Mouse (Mus musculus) liver, adult 2 months (tissue): ENCODE results near the gene Cacng3. TPM values are rescaled to one million over a fixed set of nuclear protein-coding genes. Genes with fewer than 3 reads are reported as not detected.

Source experiments
- DNase-seq: peaks from one replicate; pipeline ENCODE4 v3.0.0-alpha.2; 2011; ENCODE audit warnings: low read depth, low spot score; ENCODE audit errors: extremely low read depth
- H3K27ac ChIP-seq: fragments of 200-500 bp; replicated peaks from 2 replicates; pipeline ENCODE4 v1.5.1; 2012; ENCODE audit warnings: low read depth, mild to moderate bottlenecking, control low read depth, inconsistent platforms, low read length; ENCODE audit not compliant: insufficient read depth
- H3K27me3 ChIP-seq: fragments of 200-500 bp; 2 replicates; pipeline ENCODE4 v1.6.1; 2012; ENCODE audit warnings: mild to moderate bottlenecking, moderate library complexity, low read length, inconsistent platforms; ENCODE audit not compliant: control insufficient read depth, insufficient read depth
- H3K36me3 ChIP-seq: fragments of 200-500 bp; 2 replicates; pipeline ENCODE4 v1.6.1; 2012; ENCODE audit warnings: low read length, inconsistent platforms; ENCODE audit not compliant: control insufficient read depth, insufficient read depth
- H3K4me1 ChIP-seq: fragments of 200-500 bp; 2 replicates; pipeline ENCODE4 v1.6.1; 2011; ENCODE audit warnings: low read length; ENCODE audit not compliant: control insufficient read depth, insufficient read depth
- H3K4me3 ChIP-seq: fragments of 200-500 bp; 2 replicates; pipeline ENCODE4 v1.5.1; 2011; ENCODE audit warnings: low read depth, mild to moderate bottlenecking, control low read depth, low read length, moderate library complexity; ENCODE audit not compliant: insufficient read depth
- H3K79me2 ChIP-seq: fragments of 200-500 bp; 2 replicates; pipeline ENCODE4 v1.6.1; 2012; ENCODE audit warnings: inconsistent platforms, mild to moderate bottlenecking, low read length, moderate library complexity; ENCODE audit not compliant: control insufficient read depth, insufficient read depth
- H3K9ac ChIP-seq: fragments of 200-500 bp; 2 replicates; pipeline ENCODE4 v1.6.1; 2012; ENCODE audit warnings: low read depth, mild to moderate bottlenecking, control low read depth, inconsistent platforms, low read length
- CTCF ChIP-seq: fragments of 200-500 bp; IDR thresholded peaks from 2 replicates; pipeline ENCODE4 v1.5.1; 2011; ENCODE audit warnings: low read depth, low read length, control low read depth
- POLR2A ChIP-seq: fragments of 200-500 bp; IDR thresholded peaks from 2 replicates; pipeline ENCODE4 v1.6.1; 2011; ENCODE audit warnings: low read length, control low read depth; ENCODE audit not compliant: insufficient read depth; ENCODE audit errors: extremely low read depth
- WGBS: fragments of 180-500 bp; shearing (Covaris S2); methylation state at CpG from one replicate; pipeline ENCODE4 v1.1.7; 2018; 5-methylcytosine and 5-hydroxymethylcytosine counted together
- polyA plus RNA-seq: library from polyadenylated mRNA; depleted of rRNA; stranded (reverse); fragments of >200 nt; gene quantifications from 2 replicates; pipeline ENCODE4 v1.2.3, GENCODE M21; 2012
- total RNA-seq: library from RNA; depleted of rRNA; stranded (reverse); fragments of >200 nt; gene quantifications from 2 replicates; pipeline ENCODE4 v1.2.3, GENCODE M21; 2014

Gene Cacng3
- total and polyA plus RNA-seq, 2 experiments, result not detected

- no peak for DNase-seq
- Histone ChIP-seq H3K27ac (no peak overlapping the region), H3K36me3 (no peaks in the 10 kb centered on the region), H3K79me2 (no peaks in the 10 kb centered on the region), H3K9ac (no peak overlapping the region), H3K4me1 (no peaks in the 10 kb centered on the region), H3K4me3 (no peak overlapping the region), H3K27me3 (no peaks in the 10 kb centered on the region)
- TF ChIP-seq POLR2A (no peak), CTCF (no peak)
- 88% methylated on average over 7 of the region's 7 CpGs for WGBS
Measured at GRCm38 (mm10) chr7:122789929-122790328, 119.6 kb downstream of the Cacng3 start.

GRCm38 (mm10) chr7:122793655-122794346, 123.5 kb downstream of the Cacng3 start:
- H3K4me3 ChIP-seq, result no peak overlapping the region
- no peak overlapping the region for H3K27ac ChIP-seq
- no peaks in the 10 kb centered on the region for H3K27me3 ChIP-seq
- no peaks in the 10 kb centered on the region for H3K79me2 ChIP-seq
- H3K4me1 ChIP-seq, result no peaks in the 10 kb centered on the region
- H3K9ac ChIP-seq, result no peak overlapping the region
- no peak for DNase-seq
- no peaks in the 10 kb centered on the region for H3K36me3 ChIP-seq
- WGBS, result 63% methylated on average over 6 of the region's 6 CpGs
- TF ChIP-seq CTCF (no peak), POLR2A (no peak)

- Histone ChIP-seq H3K4me1 (no peaks in the 10 kb centered on the region), H3K27me3 (no peaks in the 10 kb centered on the region), H3K79me2 (no peaks in the 10 kb centered on the region), H3K4me3 (no peak overlapping the region), H3K27ac (no peak overlapping the region), H3K9ac (no peak overlapping the region), H3K36me3 (no peaks in the 10 kb centered on the region)
- TF ChIP-seq CTCF (no peak), POLR2A (no peak)
- DNase-seq, result no peak
- 77% methylated on average over 6 of the region's 6 CpGs for WGBS
Measured at GRCm38 (mm10) chr7:122795140-122795539, 124.8 kb downstream of the Cacng3 start.

- Histone ChIP-seq H3K36me3 (no peaks in the 10 kb centered on the region), H3K4me3 (no peak overlapping the region), H3K79me2 (no peaks in the 10 kb centered on the region), H3K4me1 (no peaks in the 10 kb centered on the region), H3K27me3 (no peaks in the 10 kb centered on the region), H3K27ac (no peak overlapping the region), H3K9ac (no peak overlapping the region)
- no peak for DNase-seq
- TF ChIP-seq POLR2A, result no peak
- no peak for TF ChIP-seq CTCF
- 68% methylated on average over 2 of the region's 2 CpGs for WGBS
Measured at GRCm38 (mm10) chr7:122800821-122801220, 130.5 kb downstream of the Cacng3 start.

- TF ChIP-seq CTCF, result no peak
- no peak for TF ChIP-seq POLR2A
- H3K27me3 ChIP-seq, result no peaks in the 10 kb centered on the region
- peak; percentile 20 for DNase-seq
- no peaks in the 10 kb centered on the region for H3K79me2 ChIP-seq
- no peak overlapping the region for H3K4me3 ChIP-seq
- H3K36me3 ChIP-seq, result no peaks in the 10 kb centered on the region
- H3K27ac ChIP-seq, result peak overlapping the region; percentile 56; the same call in 1 of the 2 replicates
- H3K4me1 ChIP-seq, result no peaks in the 10 kb centered on the region
- no peak overlapping the region for H3K9ac ChIP-seq
- WGBS, result 51% methylated on average over 9 of the region's 9 CpGs
Measured at GRCm38 (mm10) chr7:122803839-122804496, 133.7 kb downstream of the Cacng3 start.

GRCm38 (mm10) chr7:122806531-122806930, 136.2 kb downstream of the Cacng3 start:
- H3K27ac ChIP-seq, result no peak overlapping the region
- H3K27me3 ChIP-seq, result no peaks in the 10 kb centered on the region
- no peak for TF ChIP-seq POLR2A
- TF ChIP-seq CTCF, result no peak
- H3K79me2 ChIP-seq, result no peaks in the 10 kb centered on the region
- no peak overlapping the region for H3K9ac ChIP-seq
- no peaks in the 10 kb centered on the region for H3K36me3 ChIP-seq
- no peaks in the 10 kb centered on the region for H3K4me1 ChIP-seq
- DNase-seq, result no peak
- WGBS, result 69% methylated on average over 5 of the region's 5 CpGs
- no peak overlapping the region for H3K4me3 ChIP-seq
